Mouse (Mus musculus) spleen, adult 2 months (tissue): ENCODE data around the gene Hs3st6. TPM values are rescaled to one million over a fixed set of nuclear protein-coding genes. Genes with fewer than 3 reads are reported as not detected.
A peak's percentile ranks its signal among the peaks of the same experiment; 100 is the strongest.

Source experiments
- DNase-seq, 2 experiments: peaks; one replicate each; pipeline versions ENCODE4 v3.0.0 to v3.0.0-alpha.2; 2012 to 2021; ENCODE audit warnings: low spot score in 2 of 2, low read depth in 1 of 2
- H3K27ac ChIP-seq: fragments of 200-500 bp; 2 replicates; pipeline ENCODE4 v1.5.1; 2012; ENCODE audit warnings: low read length, inconsistent platforms; ENCODE audit not compliant: insufficient read depth
- H3K27me3 ChIP-seq: fragments of 200-500 bp; 2 replicates; pipeline ENCODE4 v1.6.1; 2012; ENCODE audit warnings: mild to moderate bottlenecking, moderate library complexity, low read length, inconsistent platforms; ENCODE audit not compliant: control insufficient read depth, insufficient read depth
- H3K36me3 ChIP-seq: fragments of 200-500 bp; 2 replicates; pipeline ENCODE4 v1.6.1; 2012; ENCODE audit warnings: mild to moderate bottlenecking, low read length, inconsistent platforms; ENCODE audit not compliant: control insufficient read depth, insufficient read depth
- H3K4me1 ChIP-seq: fragments of 200-500 bp; 2 replicates; pipeline ENCODE4 v1.6.1; 2011; ENCODE audit warnings: inconsistent platforms; ENCODE audit not compliant: control insufficient read depth, insufficient read depth, insufficient read length
- H3K4me3 ChIP-seq: fragments of 200-500 bp; 2 replicates; pipeline ENCODE4 v1.5.1; 2011; ENCODE audit warnings: mild to moderate bottlenecking, inconsistent platforms; ENCODE audit not compliant: insufficient read depth, insufficient read length; ENCODE audit errors: extremely low read depth
- CTCF ChIP-seq: fragments of 200-500 bp; IDR thresholded peaks from 2 replicates; pipeline ENCODE4 v1.5.1; 2011; ENCODE audit warnings: mild to moderate bottlenecking, inconsistent platforms; ENCODE audit not compliant: insufficient read depth, insufficient read length, insufficient replicate concordance; ENCODE audit errors: extremely low read depth
- POLR2A ChIP-seq: fragments of 200-500 bp; IDR thresholded peaks from 2 replicates; pipeline ENCODE4 v1.6.1; 2011; ENCODE audit warnings: low read depth, low read length, inconsistent platforms
- WGBS: fragments of 180-500 bp; shearing (Covaris S2); methylation state at CpG from one replicate; pipeline ENCODE4 v1.1.7; 2018; 5-methylcytosine and 5-hydroxymethylcytosine counted together
- polyA plus RNA-seq: library from polyadenylated mRNA; depleted of rRNA; stranded (reverse); fragments of >200 nt; gene quantifications from 2 replicates; pipeline ENCODE4 v1.2.3, GENCODE M21; 2012; rRNA removed

Gene Hs3st6
- polyA plus RNA-seq, 1 experiment, result 0.42 TPM

DNA sequence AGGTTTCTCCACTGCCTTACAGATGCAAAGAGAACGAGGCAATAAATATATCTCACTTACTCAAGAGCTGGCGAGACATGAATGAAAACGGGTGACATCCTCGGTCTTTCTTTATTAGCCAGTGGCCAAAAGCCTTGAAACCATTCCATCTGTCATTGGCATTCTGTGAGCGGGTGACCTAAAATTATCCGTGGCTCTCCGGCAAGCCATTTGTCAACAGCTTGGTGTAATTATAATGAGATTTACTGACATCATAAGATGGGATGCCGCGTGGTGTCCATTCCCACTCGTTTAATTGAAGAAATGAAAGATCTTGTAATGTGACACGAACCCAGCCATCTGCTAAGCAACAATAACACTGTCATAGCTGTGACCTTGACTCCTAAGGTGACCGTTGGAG is 42.0 kb downstream of the Hs3st6 start:
- H3K36me3 ChIP-seq, result no peaks in the 10 kb centered on the region
- H3K27me3 ChIP-seq, result no peaks in the 10 kb centered on the region; the same call in 1 of the 2 replicates
- no peak overlapping the region for H3K27ac ChIP-seq
- H3K4me1 ChIP-seq, result no peaks in the 10 kb centered on the region
- no peak for DNase-seq
- TF ChIP-seq POLR2A (no peak), CTCF (no peak)
- 83% methylated on average over 12 of the region's 12 CpGs for WGBS
- no peak overlapping the region for H3K4me3 ChIP-seq

DNA sequence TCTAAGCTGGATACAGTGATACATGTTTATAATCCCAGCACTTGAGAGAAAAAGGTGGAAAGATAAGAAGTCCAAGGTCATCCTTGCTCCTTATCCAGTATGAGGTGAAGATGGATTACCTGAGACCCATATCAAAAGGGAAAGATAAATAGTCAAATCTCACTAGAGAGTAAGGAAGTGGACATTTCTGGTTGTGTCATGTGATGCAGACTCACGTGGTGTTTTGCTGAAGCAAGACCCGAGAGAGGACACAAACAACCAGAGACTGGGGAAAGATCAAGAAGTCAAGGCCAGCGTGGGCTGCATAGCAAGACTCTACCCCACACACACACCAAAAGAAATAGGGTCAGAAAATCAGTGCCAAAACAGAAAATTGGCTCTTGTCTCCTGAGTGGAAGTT is 44.2 kb downstream of the Hs3st6 start:
- H3K36me3 ChIP-seq, result no peaks in the 10 kb centered on the region
- DNase-seq, result no peak
- 40% methylated on average over 3 of the region's 3 CpGs for WGBS
- H3K27me3 ChIP-seq, result peaks cover 2% of the 10 kb centered on the region; the same call in 1 of the 2 replicates
- H3K4me1 ChIP-seq, result no peaks in the 10 kb centered on the region
- TF ChIP-seq POLR2A (no peak), CTCF (no peak)
- H3K4me3 ChIP-seq, result no peak overlapping the region
- no peak overlapping the region for H3K27ac ChIP-seq

DNA sequence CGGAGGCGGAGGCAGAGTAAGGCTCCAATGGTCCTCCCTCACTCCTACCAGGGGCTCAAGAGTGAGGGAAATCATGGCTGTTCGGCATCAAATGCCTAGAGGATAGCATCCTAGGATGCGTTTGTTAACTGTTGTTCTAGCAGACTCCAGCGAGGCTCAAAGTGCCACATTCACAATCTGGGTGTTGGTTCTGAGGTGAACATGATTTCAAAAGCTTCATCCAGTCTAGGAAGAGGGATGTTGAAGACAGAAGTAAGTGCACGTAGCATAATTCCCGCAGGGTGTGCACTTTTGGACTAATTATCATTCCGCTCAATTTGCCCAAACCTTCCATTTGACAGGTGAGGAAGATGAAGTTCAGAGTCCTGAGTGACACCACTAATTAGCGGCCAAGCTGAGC is 45.4 kb downstream of the Hs3st6 start:
- H3K36me3 ChIP-seq, result no peaks in the 10 kb centered on the region
- WGBS, result 71% methylated on average over 9 of the region's 9 CpGs
- no peak overlapping the region for H3K27ac ChIP-seq
- peaks cover under 1% of the 10 kb centered on the region; the same call in 1 of the 2 replicates for H3K4me1 ChIP-seq
- H3K27me3 ChIP-seq, result peaks cover 2% of the 10 kb centered on the region; the same call in 1 of the 2 replicates
- TF ChIP-seq CTCF, result no peak
- no peak for TF ChIP-seq POLR2A
- no peak overlapping the region for H3K4me3 ChIP-seq
- no peak for DNase-seq

DNA sequence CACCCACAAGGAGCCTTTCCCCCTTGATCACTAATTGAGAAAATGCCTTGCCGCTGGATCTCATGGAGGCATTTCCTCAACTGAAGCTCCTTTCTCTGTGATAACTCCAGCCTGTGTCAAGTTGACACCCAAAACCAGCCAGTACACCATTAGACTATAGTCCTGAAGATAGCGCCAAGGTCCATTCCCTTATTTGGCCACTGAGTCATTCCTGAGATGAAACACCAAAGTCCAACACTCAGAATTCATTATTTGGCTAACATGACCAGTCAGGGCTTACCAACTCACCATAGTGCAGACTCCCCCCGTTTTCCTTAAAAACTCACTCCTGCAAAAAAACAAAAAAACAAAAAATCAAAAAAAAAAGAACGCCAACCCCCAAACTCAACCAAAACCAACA is 46.7 kb downstream of the Hs3st6 start:
- peaks cover 9% of the 10 kb centered on the region; the same call in 1 of the 2 replicates for H3K4me1 ChIP-seq
- DNase-seq, result no peak
- no peak overlapping the region for H3K27ac ChIP-seq
- peaks cover 6% of the 10 kb centered on the region for H3K27me3 ChIP-seq
- H3K36me3 ChIP-seq, result no peaks in the 10 kb centered on the region
- H3K4me3 ChIP-seq, result no peak overlapping the region
- TF ChIP-seq CTCF (no peak), POLR2A (no peak)
- WGBS, result 93% methylated on average over 4 of the region's 4 CpGs

DNA sequence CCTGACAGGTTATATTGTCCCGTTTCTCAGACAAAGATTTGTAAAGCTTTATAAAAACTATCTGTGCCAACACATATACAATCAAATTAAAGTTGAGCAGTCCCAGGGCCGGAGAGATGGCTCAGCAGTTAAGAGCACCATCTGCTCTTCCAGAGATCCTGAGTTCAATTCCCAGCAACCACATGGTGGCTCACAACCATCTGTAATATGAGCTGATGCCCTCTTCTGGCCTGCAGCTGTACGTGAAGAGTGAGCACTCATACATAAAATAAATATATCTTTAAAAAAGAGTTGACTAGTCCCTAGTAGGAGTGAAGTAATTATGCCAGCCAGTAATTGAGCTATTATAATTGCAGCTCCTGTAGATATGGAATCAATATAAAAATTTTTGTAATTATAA is 47.7 kb downstream of the Hs3st6 start:
- 61% methylated on average over 3 of the region's 3 CpGs for WGBS
- peaks cover 6% of the 10 kb centered on the region for H3K27me3 ChIP-seq
- no peaks in the 10 kb centered on the region for H3K36me3 ChIP-seq
- no peak overlapping the region for H3K27ac ChIP-seq
- no peak overlapping the region for H3K4me3 ChIP-seq
- no peak for TF ChIP-seq CTCF
- H3K4me1 ChIP-seq, result peaks cover 9% of the 10 kb centered on the region; the same call in 1 of the 2 replicates
- DNase-seq, result no peak

DNA sequence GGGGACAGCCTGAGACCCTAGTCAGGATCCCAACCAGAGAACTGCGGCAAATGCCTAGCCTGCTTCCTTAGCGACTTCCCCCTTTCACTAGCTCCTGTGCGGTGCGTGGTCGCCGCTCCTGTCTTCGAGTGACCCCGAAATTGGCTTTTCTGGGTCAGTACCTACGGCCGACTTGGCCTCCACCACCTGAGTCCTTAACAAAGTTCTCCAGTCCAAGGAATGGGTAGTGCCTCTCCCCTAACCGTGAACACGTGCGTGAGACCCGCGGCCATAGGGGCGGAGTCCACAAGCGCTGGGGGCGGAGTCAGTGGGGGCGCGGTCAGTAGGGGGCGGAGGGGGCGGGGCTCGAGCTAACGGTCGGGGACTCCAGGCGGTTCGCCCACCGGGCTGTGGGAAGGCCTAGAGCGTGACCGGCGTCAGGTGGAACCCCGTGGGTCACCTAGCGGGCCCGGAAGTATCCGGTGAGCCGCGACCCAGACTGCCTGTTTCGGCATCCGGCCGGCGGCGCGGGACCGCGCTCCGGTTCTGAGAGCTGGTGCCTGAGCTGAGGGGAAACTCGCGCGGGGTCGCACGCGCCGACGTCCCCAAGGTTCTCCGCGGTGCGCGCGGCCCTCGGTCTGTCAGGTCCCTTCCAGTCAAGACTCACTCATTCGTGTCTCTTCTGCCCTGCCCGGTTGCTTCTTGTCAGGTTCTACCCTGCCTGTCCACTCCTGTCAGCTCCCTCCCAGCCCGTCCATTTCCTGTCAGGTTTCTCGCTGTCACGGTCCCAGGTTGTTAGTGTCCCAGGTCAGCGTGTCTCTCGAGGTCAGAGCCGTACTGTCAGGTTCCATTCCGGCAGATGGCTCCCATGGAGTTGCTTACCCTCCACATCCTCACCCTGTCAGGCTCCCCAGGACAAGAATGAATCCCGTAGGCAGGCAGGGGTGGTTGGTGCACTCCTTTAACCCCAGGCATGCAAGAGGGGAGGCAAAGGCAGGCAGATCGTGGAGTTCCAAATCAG is 51.5 kb downstream of the Hs3st6 start, which contains the start of gene Meiob:
Meiob (plus strand) TSS at position 338 of the 1,000 bp plus-strand sequence.
- Histone ChIP-seq H3K27ac (no peak within 1 kb of the TSS), H3K4me3 (peak within 1 kb of the TSS; percentile 68), H3K27me3 (peaks cover 8% of the 10 kb centered on the region; the same call in 1 of the 2 replicates), H3K4me1 (peaks cover 9% of the 10 kb centered on the region; the same call in 1 of the 2 replicates), H3K36me3 (no peaks in the 10 kb centered on the region)
- no peak for TF ChIP-seq CTCF
- no peak for TF ChIP-seq POLR2A
- DNase-seq, result peak; percentile 23 to 61
- 1% methylated on average over 71 of the region's 71 CpGs for WGBS

Other genes with a start within 250 kb of the Hs3st6 start
- gene Traf7, start 225.1 kb upstream of the Hs3st6 start, polyA plus RNA-seq, result 182 and 213 TPM in 2 replicates
- 2.2 and 2.5 TPM in 2 replicates for gene Rab26, start 218.8 kb upstream of the Hs3st6 start, polyA plus RNA-seq
- 70.8 and 73.9 TPM in 2 replicates for gene Pkd1, start 203.2 kb upstream of the Hs3st6 start, polyA plus RNA-seq
- 86.1 and 90.2 TPM in 2 replicates for gene Tsc2, start 120.4 kb upstream of the Hs3st6 start, polyA plus RNA-seq
- 7.1 and 8.1 TPM in 2 replicates for gene Nthl1, start 120.3 kb upstream of the Hs3st6 start, polyA plus RNA-seq
- gene Slc9a3r2, start 102.7 kb upstream of the Hs3st6 start, polyA plus RNA-seq, result 62.2 and 66.7 TPM in 2 replicates
- 0.71 and 1.7 TPM in 2 replicates for gene Npw, start 94.5 kb upstream of the Hs3st6 start, polyA plus RNA-seq
- 59.7 and 77.0 TPM in 2 replicates for gene Zfp598, start 83.3 kb upstream of the Hs3st6 start, polyA plus RNA-seq
- gene Syngr3, start 63.0 kb upstream of the Hs3st6 start, polyA plus RNA-seq, result 0.20 and 0.23 TPM in 2 replicates
- gene Gfer, start 56.8 kb upstream of the Hs3st6 start, polyA plus RNA-seq, result 13.8 and 26.7 TPM in 2 replicates
- gene Noxo1, start 56.8 kb upstream of the Hs3st6 start, polyA plus RNA-seq, result 6.8 and 7.5 TPM in 2 replicates
- 52.5 and 59.8 TPM in 2 replicates for gene Tbl3, start 45.3 kb upstream of the Hs3st6 start, polyA plus RNA-seq
- gene Rnf151, start 34.9 kb upstream of the Hs3st6 start, polyA plus RNA-seq, result 0.41 and 0.86 TPM in 2 replicates
- gene Rps2, start 34.9 kb upstream of the Hs3st6 start, polyA plus RNA-seq, result 2,560 and 3,342 TPM in 2 replicates
- gene Ndufb10, start 28.5 kb upstream of the Hs3st6 start, polyA plus RNA-seq, result 91.1 and 135 TPM in 2 replicates
- gene Rpl3l, start 25.2 kb upstream of the Hs3st6 start, polyA plus RNA-seq, result not detected in 2 replicates
- gene Msrb1, start 16.3 kb upstream of the Hs3st6 start, polyA plus RNA-seq, result 56.7 and 66.9 TPM in 2 replicates
- not detected in 2 replicates for gene Meiob, start 51.3 kb downstream of the Hs3st6 start, polyA plus RNA-seq
- 142 and 147 TPM in 2 replicates for gene Hagh, start 87.2 kb downstream of the Hs3st6 start, polyA plus RNA-seq
- gene Fahd1, start 97.4 kb downstream of the Hs3st6 start, polyA plus RNA-seq, result 7.7 and 8.7 TPM in 2 replicates
- 1.1 and 1.9 TPM in 2 replicates for gene Igfals, start 113.0 kb downstream of the Hs3st6 start, polyA plus RNA-seq
- 43.5 and 47.2 TPM in 2 replicates for gene Nubp2, start 133.4 kb downstream of the Hs3st6 start, polyA plus RNA-seq
- 76.9 and 112 TPM in 2 replicates for gene Spsb3, start 133.7 kb downstream of the Hs3st6 start, polyA plus RNA-seq
- 35.2 and 45.9 TPM in 2 replicates for gene Eme2, start 142.1 kb downstream of the Hs3st6 start, polyA plus RNA-seq
- gene Mrps34, start 142.1 kb downstream of the Hs3st6 start, polyA plus RNA-seq, result 68.9 and 106 TPM in 2 replicates
- 45.3 and 54.4 TPM in 2 replicates for gene Nme3, start 143.5 kb downstream of the Hs3st6 start, polyA plus RNA-seq
- 127 and 135 TPM in 2 replicates for gene Mapk8ip3, start 184.0 kb downstream of the Hs3st6 start, polyA plus RNA-seq
- gene Jpt2, start 207.7 kb downstream of the Hs3st6 start, polyA plus RNA-seq, result 8.6 and 10.5 TPM in 2 replicates